Mouse (Mus musculus) mouse trophoblast stem cell (cell line): ENCODE data around the gene Ssbp2.

Experiments used
- in situ Hi-C, 2 experiments: fragments of 300-500 bp; cut with MseI, MboI; formaldehyde crosslinking; loops; 2 replicates in 1 of 2; 3 replicates in 1 of 2; pipeline ENCODE4 v1.15.1; 2025

Gene Ssbp2

DNA sequence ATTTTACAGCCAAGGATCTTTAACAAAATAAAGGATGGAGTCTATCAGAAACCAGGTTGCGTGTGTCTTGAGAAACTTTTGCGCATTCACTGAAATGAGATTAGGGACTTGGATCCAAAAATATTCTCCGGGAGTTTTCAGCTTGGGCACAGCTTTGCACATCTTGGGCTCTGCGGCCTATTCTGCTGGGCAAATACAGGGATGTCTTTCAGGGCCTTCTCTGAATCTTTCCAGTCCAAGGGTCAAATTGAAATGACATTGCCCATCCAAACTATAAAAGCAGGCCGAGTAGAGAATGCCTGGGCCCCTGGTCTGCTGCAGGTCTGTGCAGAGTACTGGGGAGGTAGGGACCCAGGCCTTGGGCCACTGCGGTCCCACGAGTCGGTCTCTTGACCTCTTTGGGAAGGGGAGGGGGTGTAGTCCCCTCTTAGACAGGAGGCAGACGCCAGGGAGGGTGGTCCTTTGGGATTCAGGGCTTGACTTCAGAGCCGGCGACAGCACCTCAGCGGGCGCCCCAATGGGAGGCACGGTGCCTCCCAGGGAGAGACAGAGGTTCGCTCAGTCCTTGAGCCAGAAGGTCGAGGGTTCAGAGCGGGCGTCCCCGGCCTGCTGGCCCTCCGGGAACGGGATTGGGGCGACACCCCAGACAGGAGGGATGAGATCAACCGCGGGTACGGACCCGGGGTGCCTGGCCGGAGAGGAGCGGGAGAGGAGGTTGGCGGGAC lies at the start of gene Ssbp2:
TSS of gene Ssbp2 (plus strand) at position 388 of the 725 bp plus-strand sequence.
- in situ Hi-C loops, result no loop called here

DNA sequence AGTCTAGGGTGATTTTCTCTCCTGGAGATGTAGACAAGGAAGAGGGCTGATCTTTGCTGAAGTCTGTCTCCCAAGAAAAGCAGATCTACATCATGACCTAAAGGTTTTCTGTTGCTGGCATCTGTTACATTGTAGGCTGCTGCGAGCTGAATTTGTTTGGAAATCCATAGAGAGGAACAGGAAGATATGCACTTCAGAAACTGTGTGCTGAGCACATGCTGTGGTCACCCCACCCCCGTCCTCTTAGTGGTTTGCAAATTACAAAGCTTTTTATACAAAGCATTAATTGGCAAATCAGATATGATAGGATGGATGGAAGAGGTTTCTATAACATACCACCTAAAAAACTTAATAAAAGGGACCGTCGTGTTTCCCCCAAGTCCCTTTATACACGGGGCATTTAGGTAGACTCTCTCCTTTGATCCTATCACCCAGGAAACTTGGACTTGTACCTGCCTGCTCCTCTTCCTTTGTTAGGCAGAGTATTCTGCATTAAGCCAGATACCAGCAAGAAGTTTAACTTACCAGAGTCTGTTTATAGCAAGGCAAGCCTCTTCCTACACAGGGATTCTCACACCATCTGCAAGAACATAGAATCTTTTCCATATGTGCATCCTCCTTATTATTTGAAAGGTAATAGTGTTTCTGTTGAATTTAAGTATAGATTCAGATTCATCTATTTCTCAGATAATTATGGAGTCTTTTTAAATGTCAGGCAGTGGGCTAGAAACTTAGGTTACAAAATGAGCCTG lies 46.2 kb upstream of the Ssbp2 start:
- in situ Hi-C loops, result no loop called here

DNA sequence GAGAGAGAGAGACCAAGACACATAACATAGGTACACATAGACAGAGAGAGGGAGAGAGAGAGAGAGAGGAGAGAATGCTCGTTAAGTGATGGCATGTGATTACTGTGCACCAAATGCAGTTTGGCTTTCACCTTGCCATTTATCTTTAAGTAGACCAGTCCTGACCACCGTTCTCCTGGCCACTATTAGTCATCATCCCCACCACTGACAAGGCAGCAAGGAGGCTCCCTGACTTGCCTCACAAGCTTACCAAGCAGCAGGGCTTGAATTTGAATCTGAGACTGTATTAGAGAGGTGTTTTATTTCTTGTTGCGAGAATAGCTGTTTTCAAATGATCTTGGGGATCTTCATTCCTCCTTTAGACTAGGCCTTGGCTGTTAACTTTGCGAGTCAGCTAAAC lies 44.2 kb upstream of the Ssbp2 start:
- in situ Hi-C loops, result no loop called here

DNA sequence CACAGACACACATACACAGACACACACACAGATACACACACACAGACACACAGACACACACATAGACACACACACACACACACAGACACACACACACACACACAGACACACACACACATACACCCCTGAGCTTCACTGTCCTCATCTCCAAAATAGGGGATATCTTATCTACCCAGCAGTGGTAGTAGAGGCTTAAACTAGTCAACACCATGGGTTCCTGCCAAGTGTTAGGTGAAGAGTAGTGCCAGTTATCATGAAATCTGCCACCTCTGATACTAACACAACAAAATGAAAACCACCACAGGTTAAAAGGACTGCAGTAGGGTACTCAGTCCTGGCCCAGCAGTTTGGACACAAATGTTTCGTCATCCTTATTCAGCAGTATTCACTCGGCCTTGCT lies 43.4 kb upstream of the Ssbp2 start:
- in situ Hi-C loops, result no loop called here

DNA sequence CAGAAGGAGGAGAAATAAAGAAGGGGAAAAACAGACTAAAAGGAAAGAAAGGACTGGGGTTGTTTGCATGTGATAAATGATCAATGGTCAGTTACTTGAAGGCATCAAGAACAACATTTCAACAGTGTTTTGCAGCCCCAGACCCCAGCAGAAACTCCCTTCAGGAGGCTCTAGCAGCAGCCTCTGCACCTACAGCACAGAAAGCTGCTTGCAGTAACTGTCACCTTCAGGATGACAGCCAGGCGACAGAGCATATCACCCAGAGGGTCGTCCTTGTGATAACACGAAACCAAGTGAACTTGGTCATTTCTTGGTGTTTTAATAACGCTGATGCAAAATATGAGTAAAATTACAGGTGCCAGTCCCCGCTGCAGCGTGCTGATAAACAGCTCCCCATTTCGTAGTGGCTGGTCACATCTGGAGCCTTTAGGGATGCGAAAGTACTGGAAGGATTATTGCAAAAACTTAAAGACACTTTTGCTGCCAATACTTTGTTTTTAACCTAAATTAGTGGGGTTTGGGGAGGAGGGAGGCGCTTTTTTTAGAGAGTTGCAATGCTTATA lies 38.6 kb upstream of the Ssbp2 start:
- in situ Hi-C loops, result no loop called here

DNA sequence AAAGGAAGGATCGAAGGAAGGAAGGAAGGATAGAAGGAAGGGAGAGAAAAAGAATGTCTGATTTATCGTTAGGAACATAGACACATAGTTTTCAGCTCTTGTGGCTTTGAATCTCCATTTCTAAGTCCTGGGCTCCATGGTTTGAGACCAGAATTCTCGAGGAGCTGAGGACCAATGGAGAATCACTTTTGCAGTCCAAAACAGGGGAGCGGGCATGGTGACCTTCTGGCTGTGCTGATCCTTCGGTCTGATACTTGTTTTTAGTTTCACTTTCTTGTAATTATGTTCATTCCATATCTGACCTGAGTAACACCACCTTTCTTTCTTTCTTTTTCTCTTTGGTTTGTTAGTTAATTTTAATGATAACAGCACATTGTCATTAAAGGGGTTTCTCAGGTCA lies 29.2 kb upstream of the Ssbp2 start:
- in situ Hi-C loops, result no loop called here

DNA sequence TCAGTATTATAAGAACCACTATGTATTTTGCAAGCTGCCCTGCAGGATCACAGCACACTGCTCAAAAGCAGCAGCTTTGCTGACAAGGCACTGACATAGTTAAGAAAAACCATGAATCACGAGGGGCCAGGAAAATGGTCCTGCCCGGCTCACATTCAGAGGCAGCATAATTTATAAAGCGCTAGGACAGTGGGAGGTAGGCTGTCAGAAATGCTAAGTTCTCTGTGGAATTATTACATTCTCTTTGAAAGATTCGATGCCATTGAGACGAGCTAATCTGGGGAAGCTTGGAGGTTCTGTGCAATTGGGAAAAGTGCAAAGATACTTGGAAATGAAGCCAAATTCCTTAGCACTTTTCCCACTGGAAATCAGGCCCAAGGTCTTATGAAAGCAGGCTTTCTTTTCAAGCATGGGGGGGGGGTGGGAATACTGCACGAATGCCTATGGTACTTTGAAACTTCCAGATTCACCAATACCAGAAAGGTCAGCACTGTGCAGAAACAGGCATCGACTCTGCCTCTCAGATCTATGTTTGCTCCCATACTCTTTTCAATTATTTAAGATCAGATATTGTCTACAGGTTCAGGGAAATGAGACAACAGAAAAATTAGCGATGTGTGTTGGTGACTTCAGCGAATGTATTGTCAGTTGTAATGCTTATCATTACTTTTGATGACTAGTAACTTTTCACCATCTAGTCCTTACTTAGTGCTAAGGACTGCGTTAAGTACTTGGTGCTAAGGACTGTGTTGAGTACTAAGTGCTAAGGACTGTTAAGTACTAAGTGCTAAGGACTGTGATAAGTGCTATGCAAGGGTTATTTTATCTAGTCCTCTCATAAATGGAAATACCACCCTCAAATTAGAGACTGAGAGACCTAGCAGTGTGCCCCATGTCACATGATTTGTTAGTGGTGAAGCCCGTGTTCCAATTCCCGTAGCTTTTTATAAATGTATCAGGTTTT lies 28.4 kb upstream of the Ssbp2 start:
- in situ Hi-C loops, result no loop called here

DNA sequence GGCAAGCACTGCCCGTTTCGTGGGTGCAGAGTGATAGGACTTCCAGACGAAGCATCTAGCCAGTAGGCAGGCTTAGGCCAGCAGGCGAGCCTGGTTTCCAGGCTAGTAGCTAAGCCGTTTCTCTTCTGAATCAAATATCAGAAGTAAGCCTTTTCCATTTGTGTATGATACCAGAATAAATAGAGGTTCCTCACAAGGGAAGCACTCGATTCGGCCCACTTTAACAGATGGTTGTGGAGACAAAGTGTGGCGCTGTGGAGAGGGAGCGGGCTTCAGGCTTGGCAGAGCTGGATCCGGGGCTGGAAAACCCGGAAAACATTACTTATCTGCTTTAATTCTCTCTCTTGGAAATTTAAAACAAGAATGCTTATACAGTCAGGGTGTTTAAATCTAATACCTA lies 27.1 kb upstream of the Ssbp2 start:
- in situ Hi-C loops, result no loop called here

DNA sequence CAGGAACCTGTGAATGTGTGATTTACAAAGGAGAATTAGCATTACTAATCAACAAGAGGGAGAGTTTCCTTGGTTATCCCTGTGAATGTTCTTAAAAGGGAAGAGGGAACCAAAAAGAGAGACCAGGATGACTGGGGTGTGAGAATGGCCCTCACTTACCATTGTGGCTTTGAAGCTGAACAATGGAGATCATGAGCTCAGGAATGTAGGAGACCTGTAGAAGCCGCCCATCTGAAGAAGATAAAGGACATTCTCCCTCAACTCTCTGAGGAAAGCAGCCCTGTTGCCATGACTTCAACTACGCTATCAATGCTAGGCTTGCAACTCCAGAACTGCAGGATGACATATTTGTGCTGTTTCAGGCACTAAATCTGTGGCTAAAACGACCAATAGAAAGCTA lies 22.2 kb upstream of the Ssbp2 start:
- in situ Hi-C loops, result no loop called here

DNA sequence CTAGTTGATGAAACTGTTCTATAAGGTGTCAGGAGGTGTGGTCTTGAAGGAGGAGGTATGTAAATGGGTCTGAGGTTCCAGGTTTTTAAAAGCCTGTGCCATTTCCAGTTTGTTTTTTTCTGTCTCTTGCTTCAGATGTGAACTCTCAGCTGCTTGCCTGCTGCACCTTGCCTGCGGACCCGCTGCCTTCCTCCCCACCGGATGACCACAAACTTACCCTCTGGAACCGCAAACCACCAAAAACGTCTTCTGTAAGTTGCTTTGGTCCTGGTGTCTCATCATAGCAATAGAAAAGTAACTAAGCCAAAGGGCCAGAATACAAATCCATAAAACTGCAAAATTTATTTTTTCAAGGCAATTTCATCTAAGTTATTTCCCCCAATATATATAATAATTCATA lies 18.6 kb upstream of the Ssbp2 start:
- in situ Hi-C loops, result no loop called here

DNA sequence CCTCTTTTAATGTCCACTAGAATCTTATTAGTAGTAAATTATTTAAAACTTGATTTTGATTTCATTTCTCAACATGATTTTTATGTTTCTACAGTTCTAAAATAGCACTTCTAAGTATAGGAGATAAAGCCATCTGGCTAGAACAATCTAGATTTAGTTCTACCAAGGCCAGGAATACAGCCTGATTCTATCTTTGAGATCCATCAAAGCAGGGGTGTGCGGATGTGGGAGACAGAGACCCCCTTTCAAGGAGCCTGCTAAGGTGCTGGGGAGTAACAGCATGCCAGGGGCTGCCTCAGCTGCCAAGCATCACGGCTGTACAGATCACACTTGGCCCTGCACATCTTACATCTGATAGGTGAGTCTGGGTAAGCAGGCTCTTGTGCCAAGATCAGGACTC lies 13.4 kb upstream of the Ssbp2 start:
- in situ Hi-C loops, result loop anchor here in 1 of 2 experiments (5.0 kb wide), 1 partner anchor 69 kb away; no protein-coding TSS in a partner anchor

DNA sequence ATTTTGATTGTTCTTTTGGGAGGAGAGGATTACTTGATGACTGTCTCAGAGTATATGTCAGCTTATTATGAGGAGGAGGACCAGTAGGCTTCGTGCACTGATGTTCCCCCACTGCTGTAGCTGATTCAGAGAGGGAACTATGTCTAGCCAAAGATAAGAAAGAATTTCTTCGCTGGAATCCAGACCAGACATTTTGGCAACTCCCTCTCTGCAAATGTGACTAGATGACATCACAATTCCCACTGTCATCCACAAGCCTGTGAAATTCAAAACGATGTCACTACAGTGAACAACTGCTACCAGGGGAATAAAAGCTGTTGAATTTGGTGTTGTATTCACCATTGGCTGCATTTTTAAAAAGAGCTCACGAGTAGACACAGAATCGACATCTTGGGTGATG lies 11.1 kb upstream of the Ssbp2 start:
- in situ Hi-C loops, result loop anchor here in 1 of 2 experiments (5.0 kb wide), 1 partner anchor 72 kb away; no protein-coding TSS in a partner anchor

DNA sequence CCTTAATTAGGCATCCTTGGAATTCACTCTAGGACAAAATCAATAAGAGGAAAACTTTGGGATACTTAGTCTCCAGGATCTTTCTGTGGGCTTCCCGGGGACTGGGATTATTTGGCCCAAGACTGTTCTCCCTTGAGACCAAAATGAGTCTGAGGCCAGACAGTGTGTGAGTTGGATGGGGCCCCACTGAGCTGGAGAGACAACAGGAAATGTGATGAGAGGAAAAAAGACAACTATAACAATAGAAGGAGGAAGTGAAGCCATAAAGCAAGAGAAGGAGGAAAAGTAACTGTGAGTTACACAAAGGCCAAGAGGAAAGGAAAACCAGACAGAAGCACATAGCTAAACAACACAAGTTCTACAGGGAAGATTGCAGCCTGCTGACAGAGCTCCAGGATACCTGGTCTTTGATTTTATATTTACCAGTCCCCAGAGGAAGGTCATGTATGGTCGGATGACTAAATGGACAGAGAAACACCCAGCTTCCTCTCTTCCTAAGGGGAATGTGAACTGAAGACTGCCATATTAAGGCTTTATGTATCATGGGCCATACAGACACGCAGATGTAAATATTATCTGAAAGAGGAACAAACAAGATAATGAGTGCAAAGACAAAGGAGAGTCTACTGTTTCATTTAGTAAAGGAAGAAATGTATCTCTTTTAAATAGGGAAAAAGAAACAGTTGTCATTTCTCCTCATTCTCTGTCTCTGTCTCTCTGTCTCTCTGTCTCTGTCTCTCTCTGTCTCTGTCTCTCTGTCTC lies 8.5 kb upstream of the Ssbp2 start:
- in situ Hi-C loops, result no loop called here

DNA sequence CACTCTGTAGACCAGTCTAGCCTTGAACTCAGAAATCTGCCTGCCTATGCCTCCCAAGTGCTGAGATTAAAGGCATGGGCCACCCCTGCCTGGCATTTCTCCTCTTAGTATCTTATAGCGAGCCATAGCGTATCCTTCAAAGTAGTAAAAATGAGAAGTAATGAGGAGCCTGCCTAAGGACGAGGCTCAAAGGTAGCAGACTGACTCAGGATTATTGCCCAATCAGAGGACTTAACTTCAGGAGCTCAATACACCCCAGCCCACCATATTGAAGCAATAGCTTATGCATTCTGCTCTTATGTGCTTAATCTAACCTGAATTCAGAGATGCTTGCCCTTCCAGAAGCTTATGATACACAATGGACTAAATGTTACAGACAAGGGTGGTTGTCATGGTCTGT lies 7.8 kb upstream of the Ssbp2 start:
- in situ Hi-C loops, result no loop called here

DNA sequence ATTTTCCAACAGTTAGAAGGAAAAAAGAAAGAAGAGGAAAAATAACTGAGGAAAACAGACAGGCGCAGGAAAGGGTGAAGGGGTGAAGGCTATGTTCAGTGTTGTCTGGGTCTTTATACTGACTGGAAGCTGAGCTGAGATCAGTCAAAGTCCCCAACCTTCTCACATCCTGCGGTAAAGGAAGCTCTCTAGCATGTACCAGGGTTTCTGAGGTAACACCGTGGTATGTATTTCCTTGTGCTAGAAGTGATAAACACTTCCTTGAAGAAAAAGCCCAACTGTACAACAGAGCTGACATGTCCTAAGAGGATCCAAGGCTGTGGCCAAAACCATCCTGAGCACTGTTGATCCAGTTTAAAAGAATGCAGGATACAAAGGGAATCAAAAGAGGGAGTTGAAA lies 6.8 kb upstream of the Ssbp2 start:
- in situ Hi-C loops, result no loop called here

DNA sequence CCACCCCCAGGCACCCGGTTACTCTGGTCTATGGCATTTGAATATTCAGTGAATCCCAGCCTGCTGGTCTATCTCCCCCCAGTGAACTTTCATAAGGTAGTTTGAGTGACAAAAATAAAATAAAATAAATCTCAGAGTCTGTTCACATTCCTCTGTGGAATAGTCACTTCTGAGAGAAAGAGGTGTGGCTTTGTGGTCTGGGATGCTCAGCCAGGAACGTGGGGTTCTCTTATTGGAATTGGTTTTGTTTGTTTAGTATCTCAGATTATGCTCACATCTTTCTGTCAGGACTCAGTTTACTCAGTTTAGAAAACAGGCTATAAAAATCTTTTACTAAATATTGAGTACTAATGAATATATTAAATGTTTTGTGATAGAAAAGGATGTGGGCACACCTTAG lies 4.0 kb upstream of the Ssbp2 start:
- in situ Hi-C loops, result no loop called here

DNA sequence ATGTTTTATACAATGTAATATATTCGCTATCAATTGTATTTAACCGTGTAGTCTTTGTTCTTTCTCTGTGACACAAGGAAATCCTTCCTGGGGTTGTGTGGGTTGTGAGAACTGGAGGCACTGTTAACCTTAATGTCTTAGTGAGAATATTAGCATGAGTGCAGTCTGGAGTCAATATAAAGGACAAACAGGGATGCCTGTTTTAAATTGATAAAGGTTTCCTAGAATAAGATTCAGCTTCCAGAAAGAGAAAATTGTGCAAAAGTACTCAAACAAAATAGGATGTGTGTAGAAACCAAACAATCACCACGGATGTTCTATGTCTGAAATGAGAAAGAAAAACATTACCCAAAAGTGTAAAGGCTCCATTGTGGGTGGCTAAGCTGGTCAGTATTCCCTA lies 3.3 kb upstream of the Ssbp2 start:
- in situ Hi-C loops, result no loop called here

DNA sequence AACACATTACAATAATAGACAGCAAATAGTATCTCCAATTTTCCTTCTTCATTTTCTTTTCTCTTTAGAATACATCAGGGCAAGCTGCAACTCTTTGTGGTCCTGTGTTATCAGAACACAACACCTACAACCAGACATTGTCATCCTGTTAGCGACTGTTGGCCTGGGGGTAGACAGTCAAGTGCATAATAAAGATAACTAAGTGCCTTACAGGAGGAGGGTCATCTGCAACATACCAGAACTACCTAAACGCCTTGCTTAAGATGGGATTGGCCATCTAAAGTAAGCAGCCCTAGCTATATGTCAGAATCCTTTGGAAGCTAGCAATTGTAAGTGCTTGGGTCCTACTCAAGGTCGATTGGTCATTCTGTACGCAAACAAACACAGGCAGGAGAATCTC lies 2.1 kb upstream of the Ssbp2 start:
- in situ Hi-C loops, result no loop called here

DNA sequence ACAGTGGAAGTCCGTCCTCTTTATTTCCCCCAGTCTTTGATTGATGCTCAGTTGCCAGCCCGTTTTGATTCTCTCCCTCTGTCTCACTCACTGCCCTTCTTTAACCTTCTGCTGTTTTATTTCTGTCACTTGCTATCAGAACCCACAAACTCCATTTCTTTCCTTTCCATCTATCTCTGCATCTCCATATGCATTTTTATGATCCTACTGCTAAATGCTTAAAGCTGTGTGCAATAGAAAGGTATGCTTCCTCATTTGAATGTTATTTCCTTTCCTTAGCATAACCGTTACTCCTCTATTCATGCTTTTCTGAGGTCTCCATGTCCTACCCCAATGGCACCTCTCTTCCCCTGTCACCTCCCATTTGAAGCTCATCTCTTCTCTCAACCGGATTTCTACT lies 594 bp upstream of the Ssbp2 start:
- in situ Hi-C loops, result no loop called here

DNA sequence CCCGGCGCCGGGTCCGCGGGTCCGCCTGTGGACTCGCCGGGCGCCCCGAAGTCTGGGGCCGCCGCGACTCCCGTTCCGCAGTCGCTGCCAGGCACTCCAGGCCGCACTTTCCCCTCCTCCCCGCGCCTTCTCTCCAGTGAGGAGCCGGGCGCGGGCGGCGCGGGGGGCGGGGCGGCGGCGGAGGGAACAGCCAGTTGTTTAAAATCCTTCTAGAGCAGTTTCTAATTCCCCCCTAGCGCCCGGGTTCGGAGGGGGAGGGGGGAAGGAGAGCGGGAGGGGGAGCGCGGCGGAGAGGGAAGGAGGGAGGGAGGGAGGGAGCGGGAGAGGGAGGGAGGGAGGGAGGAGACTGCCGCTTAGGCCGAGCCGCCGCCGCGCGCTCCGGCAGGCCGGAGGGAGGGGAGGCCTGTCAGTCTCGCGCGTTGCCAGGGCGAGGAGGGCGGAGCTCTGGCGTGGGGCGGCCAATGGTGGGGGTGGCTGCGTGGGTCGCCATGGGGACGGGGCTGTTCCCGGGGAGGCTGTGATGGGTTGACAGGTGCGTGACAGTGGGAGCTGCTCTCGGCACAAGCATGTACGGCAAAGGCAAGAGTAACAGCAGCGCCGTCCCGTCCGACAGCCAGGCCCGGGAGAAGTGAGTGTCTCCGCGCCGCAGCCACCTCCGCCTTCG lies 670 bp downstream of the Ssbp2 start:
- in situ Hi-C loops, result no loop called here

DNA sequence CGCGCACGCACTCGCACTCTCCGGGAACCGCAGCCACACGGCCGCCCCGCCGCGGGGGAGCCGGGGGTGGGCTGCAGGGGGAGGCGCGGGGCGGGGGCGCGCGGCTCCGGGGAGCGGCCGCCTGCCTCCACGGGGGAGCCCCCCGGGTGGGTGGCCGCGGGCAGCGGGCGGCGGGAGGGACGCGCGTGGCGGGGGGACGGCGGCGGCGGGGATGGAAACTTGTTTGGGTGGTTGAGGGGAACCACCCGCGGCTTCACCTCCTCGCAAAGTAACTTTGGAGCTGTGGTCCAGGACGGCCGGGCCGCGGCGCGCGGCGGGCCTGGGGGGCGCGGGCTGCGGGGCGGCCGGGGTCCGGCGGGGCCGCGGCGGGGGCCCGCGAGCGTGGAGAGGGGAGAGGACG lies 1.2 kb downstream of the Ssbp2 start:
- in situ Hi-C loops, result no loop called here
